In the genomic region with DNA sequence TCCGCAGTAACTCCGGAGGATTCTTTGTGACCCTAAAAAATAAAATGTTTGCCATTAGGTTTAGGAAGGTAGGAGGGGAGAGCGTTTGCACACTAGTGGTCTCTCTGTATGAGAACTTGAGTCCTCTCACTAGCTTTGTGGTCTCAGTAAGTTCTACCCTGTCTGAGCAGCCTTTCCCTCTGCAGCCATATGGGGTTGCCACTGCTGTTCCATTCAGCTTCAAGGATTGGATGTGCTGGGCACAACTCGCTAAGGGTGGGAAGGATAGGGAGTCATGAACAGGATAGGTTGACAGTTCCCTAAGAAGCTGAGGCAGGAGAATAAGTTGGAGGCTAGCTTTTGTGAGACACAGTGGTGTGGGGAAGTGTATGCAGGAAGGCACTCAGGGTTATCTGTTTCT, we compare ENCODE assay signal across 12 mouse cellular contexts. TPM values are rescaled to one million over a fixed set of nuclear protein-coding genes. Genes with fewer than 3 reads are reported as not detected.
DNase-seq lines count a peak whose midpoint lies in the region; ATAC-seq and TF ChIP-seq lines count a peak whose summit lies in the region.
"Had no signal": no experiment of that assay in that cellular context is flagged by ENCODE, and none has a peak within 500 bp of the region (broad histone marks: within the 10 kb centered on the region; RNA-seq: fewer than 3 reads in every experiment).

No protein-coding gene starts in this region.

- no peak for TF ChIP-seq POLR2A in olfactory bulb, adult 2 months (IDR thresholded peaks at IDR 0.05; ENCODE audit: insufficient read depth, low read depth, low read length)

- H3K4me3 ChIP-seq in kidney, postnatal 0 days (replicated peaks; ENCODE audit: low read depth, low read length): peak overlapping the region; percentile 51
- H3K4me3 ChIP-seq in forebrain, embryonic 10.5 days: peak overlapping the region; percentile 80
- H3K4me3 ChIP-seq in limb, embryonic 11.5 days (ENCODE audit: low read depth, low read length): peak overlapping the region; percentile 48
- peak overlapping the region; percentile 27; the same call in 1 of the 2 replicates for H3K4me3 ChIP-seq in olfactory bulb, adult 2 months (ENCODE audit: insufficient read depth, low read depth, low read length)

- no peaks in the 10 kb centered on the region for H3K9me3 ChIP-seq in kidney, postnatal 0 days (replicated peaks; ENCODE audit: low read length)
- peaks cover 7% of the 10 kb centered on the region; the same call in 1 of the 2 replicates for H3K9me3 ChIP-seq in forebrain, embryonic 10.5 days
- H3K9me3 ChIP-seq in limb, embryonic 11.5 days (ENCODE audit: control insufficient read depth, low read length): no peaks in the 10 kb centered on the region

- no peak for DNase-seq in kidney, postnatal 0 days (ENCODE audit: low spot score)
- DNase-seq in kidney, adult 18-20 months: no peak
- peak; percentile 34 for DNase-seq in forebrain, embryonic 10.5 days (ENCODE audit: extremely low spot score, low spot score)
- DNase-seq in limb, embryonic 11.5 days (ENCODE audit: low spot score): no peak
- DNase-seq in adrenal gland, postnatal 36 days: no peak
- DNase-seq in urinary bladder, postnatal 14 days (ENCODE audit: low spot score): no peak
- DNase-seq in embryo, embryonic 10 days (ENCODE audit: low spot score): no peak
- DNase-seq: thymus, postnatal 36 days had no signal

- no peak for TF ChIP-seq CTCF in kidney, postnatal 0 days (IDR thresholded peaks at IDR 0.05; ENCODE audit: low read depth)
- TF ChIP-seq CTCF in olfactory bulb, adult 2 months (IDR thresholded peaks at IDR 0.05; ENCODE audit: insufficient read depth, low read depth, low read length): no peak

- 0% methylated on average over 4 of the region's 4 CpGs for WGBS in kidney, postnatal 0 days
- WGBS in forebrain, embryonic 10.5 days: 1% methylated on average over 4 of the region's 4 CpGs
- 1% methylated on average over 4 of the region's 4 CpGs for WGBS in limb, embryonic 11.5 days
- 3% methylated on average over 4 of the region's 4 CpGs for WGBS in olfactory bulb, adult 2 months

- no peak overlapping the region for H3K27ac ChIP-seq in kidney, postnatal 0 days
- H3K27ac ChIP-seq in forebrain, embryonic 10.5 days: peak overlapping the region; percentile 91
- no peak overlapping the region for H3K27ac ChIP-seq in limb, embryonic 11.5 days (replicated peaks; ENCODE audit: low read depth, low read length)
- H3K27ac ChIP-seq in olfactory bulb, adult 2 months (ENCODE audit: insufficient read depth, low read depth, low read length): no peak overlapping the region

- H3K9ac ChIP-seq in kidney, postnatal 0 days (ENCODE audit: low read depth, low read length): no peak overlapping the region
- H3K9ac ChIP-seq in limb, embryonic 11.5 days (ENCODE audit: low read length): no peak overlapping the region; the same call in 1 of the 2 replicates

- no peak overlapping the region for H3K4me2 ChIP-seq in kidney, postnatal 0 days (ENCODE audit: low read length)
- H3K4me2 ChIP-seq in limb, embryonic 11.5 days (ENCODE audit: low read depth, severe bottlenecking): peak overlapping the region; percentile 97

- H3K27me3 ChIP-seq in kidney, postnatal 0 days (ENCODE audit: insufficient read depth, low read length): peaks cover 84% of the 10 kb centered on the region
- peaks cover 98% of the 10 kb centered on the region for H3K27me3 ChIP-seq in forebrain, embryonic 10.5 days (ENCODE audit: poor library complexity, severe bottlenecking)
- H3K27me3 ChIP-seq in limb, embryonic 11.5 days (ENCODE audit: control insufficient read depth, insufficient read depth, low read length): peaks cover 57% of the 10 kb centered on the region

- peaks cover 8% of the 10 kb centered on the region; the same call in 1 of the 2 replicates for H3K4me1 ChIP-seq in kidney, postnatal 0 days (replicated peaks; ENCODE audit: insufficient read depth, low read length)
- peaks cover 63% of the 10 kb centered on the region for H3K4me1 ChIP-seq in forebrain, embryonic 10.5 days
- H3K4me1 ChIP-seq in limb, embryonic 11.5 days (ENCODE audit: control insufficient read depth, insufficient read depth, low read length): peaks cover 10% of the 10 kb centered on the region
- peaks cover 23% of the 10 kb centered on the region for H3K4me1 ChIP-seq in olfactory bulb, adult 2 months (ENCODE audit: control insufficient read depth, insufficient read depth, low read length)

- no peak for ATAC-seq in kidney, postnatal 0 days (replicated peaks; ENCODE audit: low FRiP score, low read depth)
- ATAC-seq in limb, embryonic 11.5 days (ENCODE audit: insufficient number of reproducible peaks, low FRiP score, low TSS enrichment, low read depth): no peak

- H3K36me3 ChIP-seq in kidney, postnatal 0 days (ENCODE audit: insufficient read depth, low read length): no peaks in the 10 kb centered on the region
- H3K36me3 ChIP-seq in forebrain, embryonic 10.5 days (replicated peaks): no peaks in the 10 kb centered on the region
- no peaks in the 10 kb centered on the region for H3K36me3 ChIP-seq in limb, embryonic 11.5 days (ENCODE audit: control insufficient read depth, insufficient read depth, low read length)
- H3K36me3 ChIP-seq: G1E had no signal

RNA-seq across cellular contexts. Expression of a gene that starts 0.7 kb away (rescaled TPM):
- 0.30 and 0.41 TPM in 2 replicates for polyA plus RNA-seq in kidney, postnatal 0 days (2015; fragmentation: Nextera tagmentation; extraction: Ambion mirVana)
- 15.6 and 17.3 TPM in 2 replicates for polyA plus RNA-seq in forebrain, embryonic 10.5 days (2016; fragmentation: Nextera tagmentation; extraction: Ambion mirVana)
- polyA plus RNA-seq in limb, embryonic 11.5 days (2014; fragmentation: Nextera tagmentation; extraction: Ambion mirVana): 0.24 and 0.28 TPM in 2 replicates
- not detected in 2 replicates for polyA plus RNA-seq in olfactory bulb, adult 2 months (2012; ENCODE audit: insufficient read depth, insufficient read length, low replicate concordance, missing spikeins)
- total RNA-seq in adrenal gland, postnatal 36 days (2021): 1 to 10 TPM; 1.1 to 1.6 TPM
- total RNA-seq: G1E; gastrocnemius, adult 18-20 months; neutrophil, adult 5-6 weeks had no signal
- polyA plus RNA-seq: G1E had no signal

RNA-seq across cellular contexts. Expression of a gene that starts 27.4 kb away (rescaled TPM):
- polyA plus RNA-seq in kidney, postnatal 0 days (2015; fragmentation: Nextera tagmentation; extraction: Ambion mirVana): 40.9 and 52.9 TPM in 2 replicates
- polyA plus RNA-seq in forebrain, embryonic 10.5 days (2016; fragmentation: Nextera tagmentation; extraction: Ambion mirVana): not detected in 2 replicates
- not detected in 2 replicates for polyA plus RNA-seq in limb, embryonic 11.5 days (2014; fragmentation: Nextera tagmentation; extraction: Ambion mirVana)
- not detected in 2 replicates for polyA plus RNA-seq in olfactory bulb, adult 2 months (2012; ENCODE audit: insufficient read depth, insufficient read length, low replicate concordance, missing spikeins)
- total RNA-seq in adrenal gland, postnatal 36 days (2021): 1 to 10 TPM in 1 of 2 experiments, not detected in 1; 1.1 TPM
- total RNA-seq: G1E; neutrophil, adult 5-6 weeks had no signal
- polyA plus RNA-seq: G1E had no signal

Comparison
In these comparisons a context has a peak if more than half of its experiments do, and no peak if none do; other contexts are left out.
1. H3K4me3 ChIP-seq: peak in every context shown above with its lines; median percentile 80 in forebrain, embryonic 10.5 days; 51 in kidney, postnatal 0 days; 48 in limb, embryonic 11.5 days; 27 in olfactory bulb, adult 2 months.
2. RNA of a gene that starts 0.7 kb away (polyA plus RNA-seq): 15.6 to 17.3 TPM in forebrain, embryonic 10.5 days; 0.30 to 0.41 TPM in kidney, postnatal 0 days, 0.24 to 0.28 TPM in limb, embryonic 11.5 days and not detected in olfactory bulb, adult 2 months; every median in the first group is over 10 times any median in the second.
3. RNA of a gene that starts 27.4 kb away (polyA plus RNA-seq): 40.9 to 52.9 TPM in kidney, postnatal 0 days; not detected in forebrain, embryonic 10.5 days, not detected in limb, embryonic 11.5 days and not detected in olfactory bulb, adult 2 months; every median in the first group is over 10 times any median in the second.